Mouse (Mus musculus) heart, adult 2 months (tissue): ENCODE measurements around the gene Mpz. TPM values are rescaled to one million over a fixed set of nuclear protein-coding genes. Genes with fewer than 3 reads are reported as not detected.

Experiments
- DNase-seq, 2 experiments: peaks; one replicate each; pipeline ENCODE4 v3.0.0; 2021
- H3K27ac ChIP-seq: fragments of 200-600 bp; 2 replicates; pipeline ENCODE4 v1.8.1; 2022
- H3K27me3 ChIP-seq: fragments of 200-500 bp; 2 replicates; pipeline ENCODE4 v1.6.1; 2012; ENCODE audit warnings: mild to moderate bottlenecking, low read length, inconsistent platforms, mixed read lengths; ENCODE audit not compliant: control insufficient read depth, insufficient read depth
- H3K36me3 ChIP-seq: fragments of 200-500 bp; 2 replicates; pipeline ENCODE4 v1.6.1; 2012; ENCODE audit warnings: low read length, inconsistent platforms; ENCODE audit not compliant: control insufficient read depth, insufficient read depth
- H3K4me1 ChIP-seq: fragments of 200-500 bp; 2 replicates; pipeline ENCODE4 v1.6.1; 2011; ENCODE audit warnings: low read length; ENCODE audit not compliant: control insufficient read depth, insufficient read depth
- H3K4me3 ChIP-seq: fragments of 200-600 bp; 2 replicates; pipeline ENCODE4 v1.8.1; 2022
- H3K79me2 ChIP-seq: fragments of 200-500 bp; replicated peaks from 2 replicates; pipeline ENCODE4 v1.6.1; 2012; ENCODE audit warnings: mild to moderate bottlenecking, inconsistent platforms, low read length, moderate library complexity, mixed read lengths; ENCODE audit not compliant: control insufficient read depth, insufficient read depth
- H3K9ac ChIP-seq: fragments of 200-500 bp; 2 replicates; pipeline ENCODE4 v1.6.1; 2012; ENCODE audit warnings: low read depth, mild to moderate bottlenecking, control low read depth, inconsistent platforms, low read length, mixed read lengths
- CTCF ChIP-seq: fragments of 200-600 bp; IDR thresholded peaks from 2 replicates; pipeline ENCODE4 v1.8.1; 2022; ENCODE audit warnings: antibody characterized with exemption, mild to moderate bottlenecking, moderate library complexity
- EP300 ChIP-seq: fragments of 200-500 bp; IDR thresholded peaks from 2 replicates; pipeline ENCODE4 v1.6.1; 2011; ENCODE audit warnings: low read depth, low read length, control low read depth; ENCODE audit not compliant: insufficient read depth
- POLR2A ChIP-seq: fragments of 200-500 bp; IDR thresholded peaks from 2 replicates; pipeline ENCODE4 v1.6.1; 2011; ENCODE audit warnings: mild to moderate bottlenecking, low read depth, low read length, control low read depth; ENCODE audit not compliant: insufficient read depth
- WGBS: fragments of 180-500 bp; shearing (Covaris S2); methylation state at CpG from one replicate; pipeline ENCODE4 v1.1.7; 2018; 5-methylcytosine and 5-hydroxymethylcytosine counted together
- intact Hi-C: fragments of 180-260 bp; cut with DNase I; formaldehyde crosslinking; loops from one replicate; pipeline ENCODE4 v1.15.1; 2025
- polyA plus RNA-seq: library from polyadenylated mRNA; depleted of rRNA; stranded (reverse); fragments of >200 nt; gene quantifications from 2 replicates; pipeline ENCODE4 v1.2.3, GENCODE M21; 2012
- total RNA-seq, 2 experiments: library from RNA; stranded (reverse); gene quantifications; 2 replicates each; pipeline ENCODE4 v1.2.3; 2021

Gene Mpz
- total and polyA plus RNA-seq, 3 experiments: 0.39 to 8.0 TPM; not detected in 1

- intact Hi-C loops: no loop called here
- peaks cover 7% of the 10 kb centered on the region for H3K36me3 ChIP-seq
- peaks cover 2% of the 10 kb centered on the region; the same call in 1 of the 2 replicates for H3K79me2 ChIP-seq
- H3K4me3 ChIP-seq: no peak overlapping the region
- no peak overlapping the region for H3K9ac ChIP-seq
- TF ChIP-seq CTCF (no peak), POLR2A (no peak), EP300 (no peak)
- peak; percentile 57 to 70 for DNase-seq
- H3K27me3 ChIP-seq: no peaks in the 10 kb centered on the region
- WGBS: 17% methylated on average over 3 of the region's 3 CpGs
- peak overlapping the region; percentile 93 for H3K27ac ChIP-seq
- peaks cover 24% of the 10 kb centered on the region for H3K4me1 ChIP-seq
Observed at GRCm38 (mm10) chr1:171183620-171184019, 33.1 kb downstream of the Mpz start.

DNA sequence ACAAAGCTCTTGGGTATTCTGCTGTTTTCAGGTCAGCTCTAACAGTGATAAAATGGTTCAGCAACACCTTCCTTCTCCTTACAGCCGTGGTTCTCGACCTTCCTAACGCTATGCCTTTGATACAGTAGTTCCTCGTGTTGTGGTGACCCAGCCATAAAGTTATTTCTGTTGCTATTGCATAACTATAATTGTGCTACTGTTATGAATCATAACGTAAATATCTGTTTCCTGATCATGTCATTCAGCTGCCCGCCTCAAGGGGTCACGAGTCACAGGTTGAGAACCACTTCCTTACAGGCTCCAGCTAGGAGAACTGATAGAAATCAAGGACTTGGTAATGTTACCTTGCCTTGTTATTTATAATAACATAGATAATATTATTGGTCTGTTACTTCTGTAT lies 33.8 kb downstream of the Mpz start:
- no peak overlapping the region for H3K4me3 ChIP-seq
- WGBS: 24% methylated on average over 7 of the region's 7 CpGs
- H3K27ac ChIP-seq: peak overlapping the region; percentile 93
- H3K4me1 ChIP-seq: peaks cover 25% of the 10 kb centered on the region
- H3K27me3 ChIP-seq: no peaks in the 10 kb centered on the region
- H3K9ac ChIP-seq: no peak overlapping the region
- DNase-seq: peak; percentile 50 to 56
- intact Hi-C loops: no loop called here
- H3K79me2 ChIP-seq: peaks cover 2% of the 10 kb centered on the region; the same call in 1 of the 2 replicates
- peaks cover 7% of the 10 kb centered on the region for H3K36me3 ChIP-seq
- TF ChIP-seq POLR2A (no peak), CTCF (peak; percentile 67), EP300 (0 out of 2 replicates have a peak, but pooled peaks have one; percentile 49)

DNA sequence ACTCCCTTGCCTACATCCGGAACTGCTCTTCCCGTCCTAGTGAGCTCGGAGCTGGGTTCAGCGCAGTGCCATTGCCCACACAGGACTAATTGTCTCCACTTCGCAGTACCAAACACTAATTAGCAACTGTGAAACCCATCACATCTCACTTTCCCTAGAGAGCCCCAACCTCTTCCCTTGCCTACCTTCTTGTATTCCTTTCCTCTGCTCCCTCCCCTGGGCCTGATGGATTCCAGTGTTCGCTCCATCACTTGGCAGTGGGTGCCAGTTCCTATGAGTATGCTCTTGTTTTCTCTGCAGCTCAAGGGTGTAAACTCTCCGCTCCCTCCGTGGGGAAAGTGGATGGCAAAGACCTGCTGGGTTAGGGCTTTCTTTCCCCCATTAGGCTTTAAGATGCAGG lies 35.1 kb downstream of the Mpz start:
- Histone ChIP-seq H3K4me1 (peaks cover 25% of the 10 kb centered on the region), H3K36me3 (peaks cover 2% of the 10 kb centered on the region; the same call in 1 of the 2 replicates), H3K27me3 (no peaks in the 10 kb centered on the region), H3K27ac (peak overlapping the region; percentile 93), H3K79me2 (peaks cover 2% of the 10 kb centered on the region; the same call in 1 of the 2 replicates), H3K4me3 (no peak overlapping the region), H3K9ac (no peak overlapping the region)
- intact Hi-C loops: no loop called here
- 63% methylated on average over 8 of the region's 8 CpGs for WGBS
- TF ChIP-seq CTCF (no peak), POLR2A (no peak), EP300 (no peak)
- no peak for DNase-seq

DNA sequence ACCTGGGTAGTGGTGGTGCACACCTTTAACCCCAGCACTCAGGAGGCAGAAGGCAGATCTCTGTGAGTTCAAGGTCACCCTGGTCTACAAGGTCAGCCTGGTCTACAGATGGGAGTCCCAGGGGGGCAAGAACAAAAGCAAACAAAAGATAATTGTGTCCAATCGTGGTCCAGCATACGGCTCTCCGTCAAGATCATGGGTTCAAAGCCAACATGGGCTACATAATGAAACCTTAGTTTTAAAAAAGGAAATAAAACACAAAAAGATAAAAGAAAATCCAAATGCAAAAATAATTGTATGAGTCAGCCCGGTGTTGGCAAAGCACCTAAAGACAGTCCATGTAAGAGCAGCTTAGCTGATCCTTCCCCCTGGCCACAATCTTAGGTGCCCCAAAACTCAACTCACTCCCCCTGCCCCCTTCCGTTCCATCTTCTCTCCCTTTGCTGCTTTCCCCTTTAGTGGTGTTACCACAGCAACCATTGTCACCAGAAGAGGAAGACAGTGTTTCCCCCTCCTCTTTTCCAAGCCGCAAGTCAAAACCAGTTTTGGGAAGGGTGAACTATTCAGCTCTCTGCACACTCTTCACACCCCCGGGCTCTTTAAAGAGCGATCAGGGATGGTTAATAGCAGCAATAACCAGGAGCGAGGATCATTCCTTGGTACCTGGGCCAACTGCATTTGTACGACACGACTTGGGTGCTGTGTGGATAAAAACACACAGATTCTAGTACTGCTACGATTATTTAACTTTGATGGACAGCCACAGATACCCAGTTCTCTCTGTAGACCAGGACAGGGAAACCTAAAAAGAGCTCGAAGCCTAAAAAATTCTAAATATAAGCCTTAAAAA lies 37.6 kb downstream of the Mpz start:
- H3K27ac ChIP-seq: peak overlapping the region; percentile 82
- TF ChIP-seq EP300: no peak
- no peak for TF ChIP-seq CTCF
- TF ChIP-seq POLR2A: no peak
- H3K36me3 ChIP-seq: peaks cover 2% of the 10 kb centered on the region; the same call in 1 of the 2 replicates
- no peaks in the 10 kb centered on the region for H3K27me3 ChIP-seq
- intact Hi-C loops: no loop called here
- no peak overlapping the region for H3K9ac ChIP-seq
- H3K4me3 ChIP-seq: no peak overlapping the region
- H3K79me2 ChIP-seq: peaks cover 2% of the 10 kb centered on the region; the same call in 1 of the 2 replicates
- WGBS: 62% methylated on average over 13 of the region's 13 CpGs
- no peak for DNase-seq
- peaks cover 24% of the 10 kb centered on the region for H3K4me1 ChIP-seq

DNA sequence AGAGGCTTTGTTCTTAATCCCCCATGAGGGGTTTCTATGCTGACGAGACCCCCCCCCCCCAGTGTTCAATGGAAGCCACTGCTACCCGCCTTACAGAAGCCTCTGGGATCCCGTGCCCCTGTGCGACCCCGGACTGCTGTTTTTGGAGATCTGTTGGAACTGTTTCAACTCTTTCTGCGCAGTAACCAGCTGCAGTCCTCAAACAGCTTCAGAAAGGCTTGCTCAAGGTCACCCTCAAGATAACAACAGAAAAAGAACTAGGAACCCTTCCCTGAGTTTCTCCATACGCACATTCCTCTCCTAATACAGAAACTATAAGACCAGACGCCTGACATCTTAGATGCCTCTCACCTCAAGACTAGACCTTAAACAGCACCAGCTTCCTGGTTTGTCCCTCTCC lies 38.5 kb downstream of the Mpz start:
- DNase-seq: peak in 1 of 2 experiments; percentile 40
- Histone ChIP-seq H3K36me3 (peaks cover 2% of the 10 kb centered on the region; the same call in 1 of the 2 replicates), H3K27me3 (no peaks in the 10 kb centered on the region), H3K4me3 (no peak overlapping the region), H3K4me1 (peaks cover 22% of the 10 kb centered on the region), H3K79me2 (peaks cover 2% of the 10 kb centered on the region; the same call in 1 of the 2 replicates), H3K27ac (peak overlapping the region; percentile 82), H3K9ac (peak overlapping the region; percentile 66; the same call in 1 of the 2 replicates)
- intact Hi-C loops: no loop called here
- 8% methylated on average over 8 of the region's 8 CpGs for WGBS
- no peak for TF ChIP-seq POLR2A
- TF ChIP-seq EP300: no peak
- TF ChIP-seq CTCF: no peak

- no peak for TF ChIP-seq POLR2A
- TF ChIP-seq CTCF: no peak
- 0 out of 2 replicates have a peak, but pooled peaks have one; percentile 23 for TF ChIP-seq EP300
- peaks cover 22% of the 10 kb centered on the region for H3K4me1 ChIP-seq
- peak; percentile 20 to 38 for DNase-seq
- H3K27ac ChIP-seq: peak overlapping the region; percentile 82
- peaks cover 2% of the 10 kb centered on the region; the same call in 1 of the 2 replicates for H3K36me3 ChIP-seq
- H3K79me2 ChIP-seq: peaks cover 2% of the 10 kb centered on the region; the same call in 1 of the 2 replicates
- H3K9ac ChIP-seq: peak overlapping the region; percentile 66
- WGBS: 56% methylated on average over 14 of the region's 14 CpGs
- 0 out of 2 replicates have a peak overlapping the region, but pooled peaks have one; percentile 1 for H3K4me3 ChIP-seq
- no peaks in the 10 kb centered on the region for H3K27me3 ChIP-seq
- intact Hi-C loops: no loop called here
Observed at GRCm38 (mm10) chr1:171189476-171190114, 39.1 kb downstream of the Mpz start.
